Mouse (Mus musculus) kidney, embryonic 14.5 days (tissue): ENCODE measurements around the gene Large1. TPM values are rescaled to one million over a fixed set of nuclear protein-coding genes. Genes with fewer than 3 reads are reported as not detected.
"Not testable (repeated sequence)": the region's sequence is repeated elsewhere in the genome, so short reads cannot be mapped to it uniquely, and the experiment has no call there.

ENCODE experiments used
- ATAC-seq: fragments of 200-750 bp; cut with Nextera tagmentation; 2 replicates; pipeline ENCODE4 v1.8.0; 2017; ENCODE audit warnings: moderate number of reproducible peaks, mild to moderate bottlenecking, moderate TSS enrichment, moderate library complexity; ENCODE audit not compliant: low FRiP score, low TSS enrichment
- H3K27ac ChIP-seq: fragments of 300-500 bp; sonication (generic); 2 replicates; pipeline ENCODE4 v1.5.1; 2014; ENCODE audit warnings: low read depth, mild to moderate bottlenecking, low read length, moderate library complexity, mixed read lengths
- H3K27me3 ChIP-seq: fragments of 300-500 bp; sonication (generic); 2 replicates; pipeline ENCODE4 v1.6.1; 2014; ENCODE audit warnings: mild to moderate bottlenecking, low read length; ENCODE audit not compliant: control insufficient read depth, insufficient read depth
- H3K36me3 ChIP-seq: fragments of 300-500 bp; sonication (generic); 2 replicates; pipeline ENCODE4 v1.6.1; 2014; ENCODE audit warnings: low read length, mixed read lengths; ENCODE audit not compliant: control insufficient read depth, insufficient read depth
- H3K4me1 ChIP-seq: fragments of 300-500 bp; sonication (generic); 2 replicates; pipeline ENCODE4 v1.6.1; 2014; ENCODE audit warnings: low read length, mixed read lengths; ENCODE audit not compliant: control insufficient read depth, insufficient read depth
- H3K4me2 ChIP-seq: fragments of 300-500 bp; sonication (generic); replicated peaks from 2 replicates; pipeline ENCODE4 v1.6.1; 2014; ENCODE audit warnings: low read depth, mild to moderate bottlenecking, low read length
- H3K4me3 ChIP-seq: fragments of 300-500 bp; sonication (generic); 2 replicates; pipeline ENCODE4 v1.5.1; 2014; ENCODE audit warnings: mild to moderate bottlenecking, low read length
- H3K9ac ChIP-seq: fragments of 300-500 bp; sonication (generic); 2 replicates; pipeline ENCODE4 v1.6.1; 2014; ENCODE audit warnings: low read depth, mild to moderate bottlenecking, low read length, moderate library complexity
- H3K9me3 ChIP-seq: fragments of 300-500 bp; sonication (generic); 2 replicates; pipeline ENCODE4 v1.6.1; 2016; ENCODE audit warnings: low read length; ENCODE audit not compliant: control insufficient read depth
- WGBS: fragments of 180-500 bp; shearing (Covaris S2); extraction: QIAGEN DNeasy Blood & Tissue Kit; methylation state at CpG from one replicate; pipeline ENCODE4 v1.1.7; 2014; 5-methylcytosine and 5-hydroxymethylcytosine counted together
- polyA plus RNA-seq: library from polyadenylated mRNA; unstranded; fragments of >200 nt; fragmentation: Nextera tagmentation; extraction: Ambion mirVana; gene quantifications from 2 replicates; pipeline ENCODE4 v1.2.1, GENCODE M21; 2014

Large1 gene
- 8.1 and 10.4 TPM in 2 replicates for polyA plus RNA-seq

- Histone ChIP-seq H3K36me3 (no peaks in the 10 kb centered on the region), H3K4me2 (peak within 1 kb of the TSS; percentile 81), H3K4me3 (peak within 1 kb of the TSS; percentile 90), H3K4me1 (peaks cover 13% of the 10 kb centered on the region), H3K9me3 (no peaks in the 10 kb centered on the region), H3K9ac (peak within 1 kb of the TSS; percentile 84), H3K27ac (peak within 1 kb of the TSS; percentile 85), H3K27me3 (no peaks in the 10 kb centered on the region)
- ATAC-seq: peak; percentile 99
- WGBS: under 1% methylated on average over 56 of the region's 84 CpGs
Observed at GRCm38 (mm10) chr8:73353108-73353793, at the start of gene Large1. Large1 (minus strand) TSS chr8:73353540.

- Histone ChIP-seq H3K4me2 (no peak overlapping the region), H3K9me3 (no peaks in the 10 kb centered on the region), H3K4me3 (no peak overlapping the region), H3K27ac (no peak overlapping the region), H3K4me1 (no peaks in the 10 kb centered on the region), H3K36me3 (no peaks in the 10 kb centered on the region), H3K9ac (no peak overlapping the region), H3K27me3 (no peaks in the 10 kb centered on the region)
- 25% methylated on average over 1 of the region's 1 CpGs for WGBS
- peak; percentile 68 for ATAC-seq
Observed at GRCm38 (mm10) chr8:73400343-73400742, 47.0 kb upstream of the Large1 start.

GRCm38 (mm10) chr8:73373001-73373400 lies 19.7 kb upstream of the Large1 start:
- not testable (repeated sequence) for H3K4me3 ChIP-seq, H3K9me3 ChIP-seq, H3K36me3 ChIP-seq, H3K27me3 ChIP-seq, ATAC-seq, H3K4me1 ChIP-seq, H3K27ac ChIP-seq, H3K4me2 ChIP-seq, H3K9ac ChIP-seq
- WGBS: 91% methylated on average over 6 of the region's 6 CpGs

GRCm38 (mm10) chr8:73355979-73356378 lies 2.6 kb upstream of the Large1 start:
- Histone ChIP-seq H3K4me3 (no peak overlapping the region), H3K9ac (no peak overlapping the region), H3K4me2 (no peak overlapping the region), H3K36me3 (no peaks in the 10 kb centered on the region), H3K9me3 (no peaks in the 10 kb centered on the region), H3K27ac (no peak overlapping the region), H3K4me1 (peaks cover 13% of the 10 kb centered on the region), H3K27me3 (no peaks in the 10 kb centered on the region)
- WGBS: 15% methylated on average over 2 of the region's 2 CpGs
- ATAC-seq: no peak

- peaks cover 13% of the 10 kb centered on the region for H3K4me1 ChIP-seq
- H3K27me3 ChIP-seq: no peaks in the 10 kb centered on the region
- peak overlapping the region; percentile 79 for H3K4me2 ChIP-seq
- H3K9me3 ChIP-seq: no peaks in the 10 kb centered on the region
- 0% methylated on average over 25 of the region's 25 CpGs for WGBS
- H3K27ac ChIP-seq: peak overlapping the region; percentile 38; the same call in 1 of the 2 replicates
- no peaks in the 10 kb centered on the region for H3K36me3 ChIP-seq
- peak overlapping the region; percentile 90 for H3K4me3 ChIP-seq
- peak; percentile 24 for ATAC-seq
- H3K9ac ChIP-seq: peak overlapping the region; percentile 54
Observed at GRCm38 (mm10) chr8:73354201-73354881, 1.0 kb upstream of the Large1 start.

- ATAC-seq: peak; percentile 40
- H3K4me3 ChIP-seq: peak overlapping the region; percentile 90
- WGBS: under 1% methylated on average over 16 of the region's 16 CpGs
Observed at GRCm38 (mm10) chr8:73353794-73354179, 447 bp upstream of the Large1 start.

GRCm38 (mm10) chr8:73352301-73353107 lies 836 bp downstream of the Large1 start:
- H3K4me3 ChIP-seq: peak overlapping the region; percentile 90
- H3K4me2 ChIP-seq: peak overlapping the region; percentile 81
- WGBS: under 1% methylated on average over 47 of the region's 56 CpGs

More at GRCm38 (mm10) chr8:73353794-73354179, 447 bp upstream of the Large1 start:
- Histone ChIP-seq H3K27me3 (no peaks in the 10 kb centered on the region), H3K4me1 (peaks cover 13% of the 10 kb centered on the region), H3K36me3 (no peaks in the 10 kb centered on the region), H3K9ac (peak overlapping the region; percentile 54; the same call in 1 of the 2 replicates), H3K9me3 (no peaks in the 10 kb centered on the region), H3K27ac (peak overlapping the region; percentile 38; the same call in 1 of the 2 replicates), H3K4me2 (peak overlapping the region; percentile 79)

GRCm38 (mm10) chr8:73350366-73350765 lies 3.0 kb downstream of the Large1 start:
- no peak overlapping the region for H3K4me2 ChIP-seq
- H3K27me3 ChIP-seq: no peaks in the 10 kb centered on the region
- H3K4me3 ChIP-seq: no peak overlapping the region
- H3K27ac ChIP-seq: no peak overlapping the region
- H3K4me1 ChIP-seq: peaks cover 13% of the 10 kb centered on the region
- no peaks in the 10 kb centered on the region for H3K9me3 ChIP-seq
- no peak overlapping the region for H3K9ac ChIP-seq
- no peak for ATAC-seq
- 30% methylated on average over 2 of the region's 2 CpGs for WGBS
- H3K36me3 ChIP-seq: no peaks in the 10 kb centered on the region

More at GRCm38 (mm10) chr8:73352301-73353107, 836 bp downstream of the Large1 start:
- Histone ChIP-seq H3K27me3 (no peaks in the 10 kb centered on the region), H3K27ac (peak overlapping the region; percentile 85), H3K9me3 (no peaks in the 10 kb centered on the region), H3K9ac (peak overlapping the region; percentile 84), H3K36me3 (no peaks in the 10 kb centered on the region), H3K4me1 (peaks cover 13% of the 10 kb centered on the region)
- peak; percentile 48 for ATAC-seq
